8 mouse cellular contexts compared by ENCODE assay signal in the genomic region with DNA sequence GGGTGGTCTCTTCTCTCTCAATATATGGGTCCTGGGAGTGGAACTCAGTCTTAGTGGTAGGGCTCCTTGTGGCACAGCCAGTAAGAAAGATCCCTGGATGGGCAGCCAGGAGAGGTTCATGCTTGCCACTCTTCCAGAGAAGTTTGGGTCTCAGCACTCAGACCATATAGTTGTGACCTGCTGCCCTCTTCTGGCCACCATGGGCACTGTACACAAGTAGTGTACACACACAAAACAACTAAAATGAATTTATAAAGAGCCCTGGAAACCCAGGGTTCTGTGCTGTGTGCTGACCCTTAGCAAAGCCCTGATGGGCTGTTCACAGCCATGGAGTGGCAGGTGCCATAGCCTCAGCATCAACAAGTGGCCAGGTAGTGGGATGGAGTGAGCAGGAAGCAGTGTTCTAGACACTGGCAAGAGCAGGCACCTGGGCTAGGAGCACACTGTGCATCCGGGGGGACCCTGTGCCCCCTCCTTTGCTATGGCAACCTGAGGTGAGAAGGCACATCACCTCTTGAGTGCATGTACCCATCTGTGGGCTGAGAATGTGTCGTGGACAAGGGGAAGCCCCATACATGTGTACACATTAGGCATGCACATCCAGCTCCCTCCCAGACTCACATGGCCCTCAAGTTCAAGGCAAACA. TPM values are rescaled to one million over a fixed set of nuclear protein-coding genes. Genes with fewer than 3 reads are reported as not detected.
DNase-seq lines count a peak whose midpoint lies in the region; ATAC-seq and TF ChIP-seq lines count a peak whose summit lies in the region.

No protein-coding gene starts in this region.

- H3K36me3 ChIP-seq in intestine, postnatal 0 days (ENCODE audit: control insufficient read depth, insufficient read depth), result peaks cover 35% of the 10 kb centered on the region
- H3K36me3 ChIP-seq in intestine, embryonic 16.5 days (ENCODE audit: control insufficient read depth, insufficient read depth, low read length), result 0 out of 2 replicates have a peak, but pooled peaks cover under 1% of the 10 kb centered on the region
- H3K36me3 ChIP-seq in embryonic facial prominence, embryonic 11.5 days (replicated peaks; ENCODE audit: control insufficient read depth, insufficient read depth, low read depth, low read length), result no peaks in the 10 kb centered on the region
- H3K36me3 ChIP-seq in liver, embryonic 13.5 days, result peaks cover 18% of the 10 kb centered on the region
- peaks cover 15% of the 10 kb centered on the region for H3K36me3 ChIP-seq in spleen, adult 2 months (ENCODE audit: control insufficient read depth, insufficient read depth, low read length)

- DNase-seq in B cell, adult 2 months, result peak; percentile 73 to 78
- DNase-seq in Muller cell, postnatal 12 days (ENCODE audit: inconsistent ontology term), result peak; percentile 32
- DNase-seq in embryonic facial prominence, embryonic 11.5 days (ENCODE audit: low spot score), result peak; percentile 66
- peak; percentile 36 for DNase-seq in liver, embryonic 13.5 days
- peak; percentile 35 to 62 for DNase-seq in spleen, adult 2 months (ENCODE audit: low read depth in 1 of 2, low spot score in 2 of 2)
- no peak for DNase-seq in yolk sac, embryonic 10.5 days (ENCODE audit: low spot score)

- no peaks in the 10 kb centered on the region for H3K27me3 ChIP-seq in intestine, postnatal 0 days (replicated peaks; ENCODE audit: control insufficient read depth, insufficient read depth, low read length)
- H3K27me3 ChIP-seq in intestine, embryonic 16.5 days (replicated peaks; ENCODE audit: control insufficient read depth, insufficient read depth, low read length), result no peaks in the 10 kb centered on the region
- no peaks in the 10 kb centered on the region for H3K27me3 ChIP-seq in embryonic facial prominence, embryonic 11.5 days (ENCODE audit: control insufficient read depth, insufficient read depth, low read length)
- H3K27me3 ChIP-seq in liver, embryonic 13.5 days, result no peaks in the 10 kb centered on the region
- H3K27me3 ChIP-seq in spleen, adult 2 months (ENCODE audit: control insufficient read depth, insufficient read depth, low read length), result no peaks in the 10 kb centered on the region

- H3K4me1 ChIP-seq in intestine, postnatal 0 days (replicated peaks; ENCODE audit: control insufficient read depth, insufficient read depth, low read length), result peaks cover 4% of the 10 kb centered on the region; the same call in 1 of the 2 replicates
- H3K4me1 ChIP-seq in intestine, embryonic 16.5 days (ENCODE audit: control insufficient read depth, insufficient read depth, low read length), result peaks cover 28% of the 10 kb centered on the region
- H3K4me1 ChIP-seq in embryonic facial prominence, embryonic 11.5 days (ENCODE audit: control insufficient read depth, insufficient read depth, low read length), result no peaks in the 10 kb centered on the region
- H3K4me1 ChIP-seq in liver, embryonic 13.5 days (replicated peaks), result peaks cover 55% of the 10 kb centered on the region
- peaks cover 7% of the 10 kb centered on the region; the same call in 1 of the 2 replicates for H3K4me1 ChIP-seq in spleen, adult 2 months (ENCODE audit: control insufficient read depth, insufficient read depth, insufficient read length)

- 71% methylated on average over 2 of the region's 2 CpGs for WGBS in intestine, postnatal 0 days
- 81% methylated on average over 2 of the region's 2 CpGs for WGBS in intestine, embryonic 16.5 days
- 86% methylated on average over 2 of the region's 2 CpGs for WGBS in embryonic facial prominence, embryonic 11.5 days
- 64% methylated on average over 2 of the region's 2 CpGs for WGBS in liver, embryonic 13.5 days (ENCODE audit: insufficient replicate concordance)
- WGBS in spleen, adult 2 months, result 61% methylated on average over 2 of the region's 2 CpGs

- TF ChIP-seq CTCF in intestine, postnatal 0 days (IDR thresholded peaks at IDR 0.05; ENCODE audit: low read depth), result peak; percentile 81
- TF ChIP-seq CTCF in spleen, adult 2 months (IDR thresholded peaks at IDR 0.05; ENCODE audit: extremely low read depth, insufficient read depth, insufficient read length, insufficient replicate concordance), result peak; percentile 69; the same call in 1 of the 2 replicates

- no peak for TF ChIP-seq POLR2A in spleen, adult 2 months (IDR thresholded peaks at IDR 0.05; ENCODE audit: low read depth, low read length)

- H3K27ac ChIP-seq in intestine, postnatal 0 days (ENCODE audit: low read depth, low read length), result no peak overlapping the region
- H3K27ac ChIP-seq in intestine, embryonic 16.5 days (ENCODE audit: low read length), result no peak overlapping the region
- H3K27ac ChIP-seq in embryonic facial prominence, embryonic 11.5 days (replicated peaks; ENCODE audit: low read depth, low read length), result no peak overlapping the region
- H3K27ac ChIP-seq in liver, embryonic 13.5 days, result no peak overlapping the region
- H3K27ac ChIP-seq in spleen, adult 2 months (ENCODE audit: insufficient read depth, low read length), result no peak overlapping the region

- no peak overlapping the region for H3K4me2 ChIP-seq in intestine, postnatal 0 days (replicated peaks; ENCODE audit: low read depth)
- no peak overlapping the region for H3K4me2 ChIP-seq in intestine, embryonic 16.5 days (ENCODE audit: low read depth, low read length)
- no peak overlapping the region for H3K4me2 ChIP-seq in embryonic facial prominence, embryonic 11.5 days (ENCODE audit: low read depth, low read length)
- H3K4me2 ChIP-seq in liver, embryonic 13.5 days, result no peak overlapping the region

- no peak overlapping the region for H3K9ac ChIP-seq in intestine, postnatal 0 days (ENCODE audit: low read depth, low read length)
- H3K9ac ChIP-seq in intestine, embryonic 16.5 days (ENCODE audit: low read depth, low read length), result no peak overlapping the region
- H3K9ac ChIP-seq in embryonic facial prominence, embryonic 11.5 days (replicated peaks; ENCODE audit: low read length), result no peak overlapping the region
- H3K9ac ChIP-seq in liver, embryonic 13.5 days, result no peak overlapping the region

- no peak for ATAC-seq in intestine, postnatal 0 days
- ATAC-seq in intestine, embryonic 16.5 days, result no peak
- no peak for ATAC-seq in embryonic facial prominence, embryonic 11.5 days (replicated peaks; ENCODE audit: insufficient number of reproducible peaks, low FRiP score, low TSS enrichment, low read depth)
- no peak for ATAC-seq in liver, embryonic 13.5 days (ENCODE audit: low read depth)

- no peak overlapping the region for H3K4me3 ChIP-seq in intestine, postnatal 0 days (ENCODE audit: low read depth, low read length)
- H3K4me3 ChIP-seq in intestine, embryonic 16.5 days (ENCODE audit: low read length), result no peak overlapping the region
- no peak overlapping the region for H3K4me3 ChIP-seq in embryonic facial prominence, embryonic 11.5 days (ENCODE audit: low read depth, low read length)
- no peak overlapping the region for H3K4me3 ChIP-seq in liver, embryonic 13.5 days (replicated peaks)
- no peak overlapping the region for H3K4me3 ChIP-seq in spleen, adult 2 months (ENCODE audit: extremely low read depth, insufficient read depth, insufficient read length)

- H3K9me3 ChIP-seq in intestine, postnatal 0 days (ENCODE audit: control insufficient read depth), result no peaks in the 10 kb centered on the region
- no peaks in the 10 kb centered on the region for H3K9me3 ChIP-seq in intestine, embryonic 16.5 days (ENCODE audit: control insufficient read depth, low read length)
- H3K9me3 ChIP-seq in embryonic facial prominence, embryonic 11.5 days (replicated peaks; ENCODE audit: control insufficient read depth, low read length), result no peaks in the 10 kb centered on the region
- no peaks in the 10 kb centered on the region for H3K9me3 ChIP-seq in liver, embryonic 13.5 days (replicated peaks)

RNA-seq across cellular contexts. Expression of gene Zdhhc12, which starts 2.6 kb away (rescaled TPM):
- 90.9 and 91.3 TPM in 2 replicates for polyA plus RNA-seq in intestine, postnatal 0 days (2015; fragmentation: Nextera tagmentation; extraction: Ambion mirVana)
- 79.0 and 86.2 TPM in 2 replicates for polyA plus RNA-seq in intestine, embryonic 16.5 days (2015; fragmentation: Nextera tagmentation; extraction: Ambion mirVana)
- 30.9 and 31.6 TPM in 2 replicates for polyA plus RNA-seq in embryonic facial prominence, embryonic 11.5 days (2014; fragmentation: Nextera tagmentation; extraction: Ambion mirVana)
- 22.8 and 23.9 TPM in 2 replicates for polyA plus RNA-seq in liver, embryonic 13.5 days (2015; fragmentation: Nextera tagmentation; extraction: Ambion mirVana)
- 56.2 and 92.3 TPM in 2 replicates for polyA plus RNA-seq in spleen, adult 2 months (2012; rRNA removed)

RNA-seq across cellular contexts. Expression of gene Pkn3, which starts 18.5 kb away (rescaled TPM):
- 2.8 and 3.4 TPM in 2 replicates for polyA plus RNA-seq in intestine, postnatal 0 days (2015; fragmentation: Nextera tagmentation; extraction: Ambion mirVana)
- 10.4 and 10.8 TPM in 2 replicates for polyA plus RNA-seq in intestine, embryonic 16.5 days (2015; fragmentation: Nextera tagmentation; extraction: Ambion mirVana)
- polyA plus RNA-seq in embryonic facial prominence, embryonic 11.5 days (2014; fragmentation: Nextera tagmentation; extraction: Ambion mirVana), result 7.8 and 8.8 TPM in 2 replicates
- 3.1 and 3.2 TPM in 2 replicates for polyA plus RNA-seq in liver, embryonic 13.5 days (2015; fragmentation: Nextera tagmentation; extraction: Ambion mirVana)
- polyA plus RNA-seq in spleen, adult 2 months (2012; rRNA removed), result 4.6 and 4.9 TPM in 2 replicates

RNA-seq across cellular contexts. Expression of gene Zer1, which starts 28.4 kb away (rescaled TPM):
- 2.6 and 2.8 TPM in 2 replicates for polyA plus RNA-seq in intestine, postnatal 0 days (2015; fragmentation: Nextera tagmentation; extraction: Ambion mirVana)
- polyA plus RNA-seq in intestine, embryonic 16.5 days (2015; fragmentation: Nextera tagmentation; extraction: Ambion mirVana), result 3.3 and 3.7 TPM in 2 replicates
- 5.2 and 5.3 TPM in 2 replicates for polyA plus RNA-seq in embryonic facial prominence, embryonic 11.5 days (2014; fragmentation: Nextera tagmentation; extraction: Ambion mirVana)
- 2.2 and 2.6 TPM in 2 replicates for polyA plus RNA-seq in liver, embryonic 13.5 days (2015; fragmentation: Nextera tagmentation; extraction: Ambion mirVana)
- 59.0 and 78.3 TPM in 2 replicates for polyA plus RNA-seq in spleen, adult 2 months (2012; rRNA removed)

RNA-seq across cellular contexts. Expression of gene Tbc1d13, which starts 37.5 kb away (rescaled TPM):
- polyA plus RNA-seq in intestine, postnatal 0 days (2015; fragmentation: Nextera tagmentation; extraction: Ambion mirVana), result 5.3 and 8.5 TPM in 2 replicates
- polyA plus RNA-seq in intestine, embryonic 16.5 days (2015; fragmentation: Nextera tagmentation; extraction: Ambion mirVana), result 8.3 and 9.8 TPM in 2 replicates
- 11.0 and 14.1 TPM in 2 replicates for polyA plus RNA-seq in embryonic facial prominence, embryonic 11.5 days (2014; fragmentation: Nextera tagmentation; extraction: Ambion mirVana)
- 2.8 and 3.7 TPM in 2 replicates for polyA plus RNA-seq in liver, embryonic 13.5 days (2015; fragmentation: Nextera tagmentation; extraction: Ambion mirVana)
- 48.5 and 50.9 TPM in 2 replicates for polyA plus RNA-seq in spleen, adult 2 months (2012; rRNA removed)

RNA-seq across cellular contexts. Expression of gene Set, which starts 38.8 kb away (rescaled TPM):
- polyA plus RNA-seq in intestine, postnatal 0 days (2015; fragmentation: Nextera tagmentation; extraction: Ambion mirVana), result 174 and 180 TPM in 2 replicates
- 329 and 361 TPM in 2 replicates for polyA plus RNA-seq in intestine, embryonic 16.5 days (2015; fragmentation: Nextera tagmentation; extraction: Ambion mirVana)
- 705 and 768 TPM in 2 replicates for polyA plus RNA-seq in embryonic facial prominence, embryonic 11.5 days (2014; fragmentation: Nextera tagmentation; extraction: Ambion mirVana)
- 317 and 337 TPM in 2 replicates for polyA plus RNA-seq in liver, embryonic 13.5 days (2015; fragmentation: Nextera tagmentation; extraction: Ambion mirVana)
- polyA plus RNA-seq in spleen, adult 2 months (2012; rRNA removed), result 42.2 and 55.0 TPM in 2 replicates
